Mouse (Mus musculus) embryonic fibroblast, embryonic 13.5 days (primary cell): ENCODE data around the gene Acbd7.

Experiments
- CTCF ChIP-seq: IDR thresholded peaks from 2 replicates; pipeline ENCODE4 v1.5.1; 2011; ENCODE audit warnings: mild to moderate bottlenecking, control low read depth, low read length, moderate library complexity, borderline replicate concordance; ENCODE audit not compliant: insufficient read depth
- POLR2A ChIP-seq: IDR thresholded peaks from 2 replicates; pipeline ENCODE4 v1.6.1; 2011; ENCODE audit warnings: low read depth, mild to moderate bottlenecking, control low read depth, low read length, moderate library complexity

- TF ChIP-seq CTCF (no peak), POLR2A (no peak)
These were observed 3.9 kb upstream of the Acbd7 start for GRCm38 (mm10) chr2:3332056-3332455.
